Comparison of ENCODE assay signal across 8 mouse cellular contexts in the genomic region with DNA sequence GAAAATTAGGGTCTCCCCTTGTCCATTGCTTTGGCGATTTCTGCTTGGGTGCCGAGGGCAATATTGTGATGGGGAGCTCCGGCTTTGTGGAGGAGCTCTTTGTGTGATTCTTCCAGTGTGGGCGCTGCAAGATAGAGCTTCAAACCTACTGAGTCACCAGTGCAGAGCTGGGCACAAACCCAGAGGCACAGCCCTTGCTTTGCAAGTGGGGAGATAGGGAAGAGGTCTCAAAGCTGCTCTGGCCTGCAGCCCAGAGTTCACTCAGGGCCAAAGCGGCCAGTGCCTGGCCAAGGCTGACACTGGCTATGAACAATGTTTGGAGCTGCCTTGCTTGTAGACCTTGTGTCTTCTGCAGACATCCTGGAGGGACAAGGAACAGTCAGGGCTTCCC. TPM values are rescaled to one million over a fixed set of nuclear protein-coding genes. Genes with fewer than 3 reads are reported as not detected.
DNase-seq lines count a peak whose midpoint lies in the region; TF ChIP-seq lines count a peak whose summit lies in the region.
"Had no signal": no experiment of that assay in that cellular context is flagged by ENCODE, and none has a peak within 500 bp of the region (broad histone marks: within the 10 kb centered on the region; RNA-seq: fewer than 3 reads in every experiment).

No protein-coding gene starts in this region.

- intact Hi-C loops in gastrocnemius, postnatal 36 days (cut with DNase I), result no loop called here
- intact Hi-C loops in left cerebral cortex, adult 2 months (cut with DNase I), result loop anchor here (5.0 kb wide), 2 partner anchors 52 to 132 kb away; a partner anchor contains a TSS

- H3K4me3 ChIP-seq in cerebellum, adult 2 months (replicated peaks; ENCODE audit: insufficient read depth, low read depth, low read length), result no peak overlapping the region
- no peak overlapping the region for H3K4me3 ChIP-seq in left cerebral cortex, adult 2 months
- H3K4me3 ChIP-seq: neural tube, embryonic 13.5 days had no signal

- peak overlapping the region; percentile 44 for H3K27ac ChIP-seq in cerebellum, adult 2 months (ENCODE audit: insufficient read depth, low read length)
- H3K27ac ChIP-seq in left cerebral cortex, adult 2 months, result peak overlapping the region; percentile 88
- H3K27ac ChIP-seq: neural tube, embryonic 13.5 days had no signal

- whole genome bisulfite sequencing in cerebellum, adult 2 months, result 12% methylated on average over 5 of the region's 5 CpGs

- peak; percentile 90 for DNase-seq in adrenal gland, postnatal 10 days
- DNase-seq in cerebellum, adult 2 months, result peak; percentile 78 to 88
- DNase-seq in gastrocnemius, postnatal 36 days, result peak; percentile 80 to 86
- DNase-seq in left cerebral cortex, adult 2 months (ENCODE audit: extremely low spot score in 1 of 2, low spot score in 2 of 2), result peak; percentile 47 to 66
- DNase-seq in right cerebral cortex, adult 2 months (ENCODE audit: low spot score in 2 of 2), result peak; percentile 61 to 74
- no peak for DNase-seq in MN1 (ENCODE audit: low spot score)
- DNase-seq in kidney, adult 18-20 months, result no peak

- no peaks in the 10 kb centered on the region for H3K27me3 ChIP-seq in cerebellum, adult 2 months (ENCODE audit: control insufficient read depth, insufficient read depth, low read length)
- H3K27me3 ChIP-seq: neural tube, embryonic 13.5 days had no signal

- TF ChIP-seq CTCF in cerebellum, adult 2 months (IDR thresholded peaks at IDR 0.05; ENCODE audit: borderline replicate concordance, insufficient read depth, low read depth, low read length), result no peak
- TF ChIP-seq CTCF in left cerebral cortex, adult 2 months (IDR thresholded peaks at IDR 0.05), result no peak

- no peak for TF ChIP-seq POLR2A in cerebellum, adult 2 months (IDR thresholded peaks at IDR 0.05; ENCODE audit: borderline replicate concordance, insufficient read depth, low read length)

- peaks cover 5% of the 10 kb centered on the region; the same call in 1 of the 2 replicates for H3K4me1 ChIP-seq in cerebellum, adult 2 months (ENCODE audit: control insufficient read depth, insufficient read depth, low read length)

RNA-seq across cellular contexts. Expression of a gene that starts 52.9 kb away (rescaled TPM):
- 100 to 1,000 TPM; 109 to 127 TPM for total RNA-seq in adrenal gland, postnatal 10 days (2021)
- 15.0 and 16.0 TPM in 2 replicates for polyA plus RNA-seq in cerebellum, adult 2 months (2012; rRNA removed)
- 10 to 100 TPM; 39.8 to 41.4 TPM for total RNA-seq in gastrocnemius, postnatal 36 days (2021)
- total RNA-seq in left cerebral cortex, adult 2 months (2021), result 10 to 100 TPM; 57.8 to 66.1 TPM

Comparison
In these comparisons a context has a peak if more than half of its experiments do, and no peak if none do; other contexts are left out.
1. DNase-seq: peak in adrenal gland, postnatal 10 days (single experiment), cerebellum, adult 2 months (2 of 2), gastrocnemius, postnatal 36 days (2 of 2), left cerebral cortex, adult 2 months (2 of 2) and right cerebral cortex, adult 2 months (2 of 2); none in MN1 (single experiment) and kidney, adult 18-20 months (single experiment).